Mouse (Mus musculus) CD8-positive naive resting alpha-beta T cell, adult 2 months (primary cell): ENCODE data around the gene Ubac2.
"Not testable (repeated sequence)": the region's sequence is repeated elsewhere in the genome, so short reads cannot be mapped to it uniquely, and the experiment has no call there.

Experiments used
- DNase-seq, 2 experiments: peaks; one replicate each; pipeline ENCODE4 v3.0.0; 2022; ENCODE audit warnings: low read depth in 2 of 2, low spot score in 2 of 2

The Ubac2 gene

GRCm38 (mm10) chr14:121878176-121878858 is at the start of gene Ubac2:
TSS of gene Ubac2 (plus strand) at chr14:121878620.
- DNase-seq, result peak; percentile 97 to 98

DNA sequence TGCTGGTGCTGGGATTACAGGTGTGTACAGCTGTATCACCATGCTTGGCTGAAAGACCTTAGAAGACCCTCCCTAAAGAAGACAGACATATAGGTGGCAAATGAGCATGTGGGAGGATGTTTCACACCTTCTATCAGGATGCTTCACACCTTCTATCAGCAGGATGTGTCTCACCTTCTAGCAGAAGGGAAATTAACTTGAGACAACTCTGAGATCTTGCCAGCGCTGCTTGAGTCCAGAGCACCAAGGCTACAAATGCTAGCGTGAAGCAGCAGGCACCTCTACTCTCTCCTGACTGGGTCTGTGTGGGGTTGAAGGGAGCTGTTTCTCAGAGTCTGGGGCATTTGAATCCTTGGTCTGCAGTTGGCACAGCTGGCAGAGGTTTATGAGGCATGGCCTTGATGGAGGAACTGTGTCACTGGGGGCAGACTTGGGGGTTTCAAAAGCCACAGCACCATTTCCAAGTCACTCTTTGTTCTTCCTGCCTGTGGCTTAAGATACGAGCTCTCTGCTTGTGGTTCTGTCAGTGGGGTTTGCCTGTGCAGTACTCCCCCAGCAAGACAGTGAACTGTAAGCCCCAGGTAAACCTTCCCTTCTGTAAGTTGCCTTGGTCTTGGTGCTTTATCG is 48.5 kb upstream of the Ubac2 start:
- peak; percentile 36 to 41 for DNase-seq

DNA sequence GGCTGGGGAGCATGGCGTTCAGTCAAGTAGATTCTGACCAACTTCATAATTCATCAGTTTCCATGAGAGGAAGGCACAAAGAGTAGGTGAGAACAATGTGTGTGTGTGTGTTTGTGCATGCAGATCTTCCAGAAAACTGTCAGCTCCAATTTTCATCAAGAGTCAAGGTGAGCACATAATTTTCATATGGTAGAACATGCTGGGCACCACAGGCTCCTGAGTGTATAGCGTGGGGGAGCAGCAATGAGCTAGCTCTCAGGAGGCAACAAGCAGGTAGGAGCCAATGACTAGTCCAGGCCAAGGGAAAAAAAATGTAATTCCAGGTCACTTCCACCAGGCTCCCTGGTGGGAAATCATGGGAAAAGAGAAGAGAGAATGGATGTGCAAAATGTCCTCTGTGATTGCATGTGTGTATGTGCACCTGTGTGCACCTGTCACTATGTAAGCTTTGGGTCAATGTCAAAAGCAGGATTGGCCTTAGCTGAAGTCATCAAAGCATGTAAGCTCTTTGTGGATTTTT is 45.4 kb upstream of the Ubac2 start:
- DNase-seq, result no peak

GRCm38 (mm10) chr14:121838161-121838560 is 40.3 kb upstream of the Ubac2 start:
- DNase-seq, result no peak

DNA sequence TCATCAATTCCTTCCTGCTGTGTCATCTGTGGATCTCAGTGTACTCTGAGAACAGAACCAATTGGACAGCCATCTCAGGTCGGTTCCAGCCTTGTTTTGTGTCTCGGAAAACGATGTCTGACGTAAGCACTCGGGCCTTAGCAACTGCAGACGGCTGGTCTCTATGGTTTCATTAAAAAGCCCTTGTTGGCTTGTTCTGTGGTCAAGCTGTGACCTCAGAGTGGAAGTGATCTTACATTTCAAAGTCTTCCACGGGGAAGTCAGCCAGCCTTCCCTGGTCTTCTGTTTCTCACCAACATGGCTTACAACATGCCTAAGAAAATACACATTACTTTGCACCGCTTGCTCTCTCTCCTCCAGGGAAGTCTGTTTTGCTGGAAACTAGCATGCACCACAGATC is 38.2 kb upstream of the Ubac2 start:
- DNase-seq, result no peak

- DNase-seq, result no peak
Observed at GRCm38 (mm10) chr14:121844486-121844885, 33.9 kb upstream of the Ubac2 start.

- DNase-seq, result no peak
Observed at GRCm38 (mm10) chr14:121851231-121851630, 27.2 kb upstream of the Ubac2 start.

DNA sequence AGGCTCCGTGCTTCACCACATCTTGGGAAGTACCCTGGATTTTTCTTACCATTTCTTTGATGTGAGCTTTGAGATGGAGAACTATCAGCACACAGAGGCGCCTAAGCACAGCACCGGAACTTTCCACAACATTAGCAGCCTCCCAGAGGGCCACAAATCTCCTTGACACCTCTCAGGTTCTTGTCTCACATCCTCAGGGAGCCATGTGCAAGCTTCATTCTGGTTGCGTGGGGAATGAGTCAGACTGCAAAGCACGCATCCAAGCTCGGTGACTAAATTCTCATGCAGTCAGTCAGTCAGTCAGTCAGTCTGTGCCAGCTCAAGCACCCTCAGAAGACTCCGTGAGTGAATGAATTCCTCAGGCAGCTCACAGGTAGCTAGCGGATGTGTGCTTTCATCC is 25.9 kb upstream of the Ubac2 start:
- no peak for DNase-seq

DNA sequence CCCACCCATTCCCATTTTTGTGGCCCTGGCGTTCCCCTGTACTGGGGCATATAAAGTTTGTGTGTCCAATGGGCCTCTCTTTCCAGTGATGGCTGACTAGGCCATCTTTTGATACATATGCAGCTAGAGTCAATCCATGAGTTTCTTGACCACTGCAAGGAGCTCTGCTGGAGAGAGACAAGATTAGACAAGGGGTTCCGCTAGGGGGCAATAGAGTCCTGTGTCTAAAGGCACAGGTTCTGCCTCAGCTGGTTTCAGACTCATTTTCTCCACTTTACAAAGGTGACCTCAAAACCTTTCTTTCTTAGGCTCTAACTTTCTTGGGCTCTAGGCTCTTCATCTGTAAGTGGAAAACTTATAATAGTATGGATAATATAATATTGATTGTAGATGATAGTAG is 13.3 kb upstream of the Ubac2 start:
- peak; percentile 68 to 83 for DNase-seq

DNA sequence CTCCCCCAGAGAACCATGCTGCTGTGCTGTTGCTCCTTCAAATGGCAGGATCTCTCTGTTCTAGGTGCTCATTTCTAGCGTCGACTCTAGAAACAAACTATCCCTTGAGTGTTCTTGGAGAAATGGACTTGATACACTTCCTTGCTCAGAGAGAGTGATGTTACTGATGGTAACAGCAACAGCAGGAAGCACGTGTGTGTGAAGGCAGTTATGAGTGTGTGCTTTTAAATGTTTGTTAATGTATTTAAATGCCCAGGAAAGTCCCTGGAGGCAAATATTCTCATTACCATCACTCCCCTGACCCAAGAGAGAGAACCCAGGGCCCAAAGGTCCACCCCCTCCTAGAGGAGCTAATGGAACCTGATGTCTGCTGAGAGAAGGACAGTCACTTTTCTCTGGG is 11.8 kb upstream of the Ubac2 start:
- DNase-seq, result no peak

DNA sequence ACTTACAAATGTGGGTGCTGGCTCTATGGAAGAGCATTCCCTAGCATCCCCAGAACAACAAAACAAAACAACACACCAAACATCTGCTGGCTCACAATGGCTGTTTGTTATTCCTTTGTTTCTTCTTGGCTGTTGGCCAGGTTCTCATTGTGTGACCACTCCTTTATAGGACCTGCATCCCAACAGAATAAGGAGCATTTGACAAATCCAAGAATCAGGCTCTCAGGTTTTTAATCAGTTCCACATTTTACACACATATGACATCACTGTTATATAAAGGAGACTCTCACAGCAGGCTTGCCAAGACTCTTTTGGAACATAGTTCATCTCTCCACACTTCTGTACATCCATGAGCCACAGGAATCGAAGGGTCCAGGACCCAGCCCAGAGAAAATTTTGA is 9.3 kb upstream of the Ubac2 start:
- no peak for DNase-seq

DNA sequence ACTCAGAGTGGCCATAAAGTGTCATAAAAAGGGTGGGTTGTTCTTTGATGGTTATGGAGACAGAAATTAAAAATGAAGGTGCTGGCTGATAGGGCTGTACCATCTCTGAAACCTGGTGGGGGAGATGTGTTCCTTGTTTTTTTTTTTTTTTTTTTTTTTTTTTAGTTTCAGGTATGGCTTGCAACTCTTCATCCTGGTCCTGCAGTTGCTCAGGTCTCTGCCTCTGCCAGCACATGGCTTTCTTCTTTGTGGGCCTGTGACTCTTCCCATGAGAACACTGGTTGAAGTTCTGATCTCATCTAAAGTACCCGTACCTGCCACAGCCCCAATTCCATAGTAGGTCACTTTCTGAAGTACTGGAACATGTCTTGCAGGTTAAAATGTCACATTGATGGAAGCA is 5.7 kb upstream of the Ubac2 start:
- no peak for DNase-seq

DNA sequence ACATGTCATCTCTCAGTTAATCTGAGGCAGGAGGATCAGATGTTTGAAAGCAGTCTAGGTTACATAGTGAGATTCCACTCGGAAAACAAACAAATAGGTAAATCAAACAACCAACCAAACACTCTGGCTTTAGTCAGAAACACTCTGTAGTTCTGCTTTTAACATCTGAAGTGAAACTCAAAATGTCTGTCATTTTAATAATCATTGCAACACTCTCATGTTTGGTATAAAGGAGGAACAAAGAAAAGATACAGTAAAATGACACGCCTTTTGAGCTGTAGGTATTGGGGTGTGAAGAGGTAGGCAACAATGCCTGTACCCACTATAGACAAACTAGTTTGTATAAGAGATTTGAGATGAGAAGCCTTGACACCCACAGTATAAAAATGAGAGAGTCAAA is 5.2 kb upstream of the Ubac2 start:
- no peak for DNase-seq

DNA sequence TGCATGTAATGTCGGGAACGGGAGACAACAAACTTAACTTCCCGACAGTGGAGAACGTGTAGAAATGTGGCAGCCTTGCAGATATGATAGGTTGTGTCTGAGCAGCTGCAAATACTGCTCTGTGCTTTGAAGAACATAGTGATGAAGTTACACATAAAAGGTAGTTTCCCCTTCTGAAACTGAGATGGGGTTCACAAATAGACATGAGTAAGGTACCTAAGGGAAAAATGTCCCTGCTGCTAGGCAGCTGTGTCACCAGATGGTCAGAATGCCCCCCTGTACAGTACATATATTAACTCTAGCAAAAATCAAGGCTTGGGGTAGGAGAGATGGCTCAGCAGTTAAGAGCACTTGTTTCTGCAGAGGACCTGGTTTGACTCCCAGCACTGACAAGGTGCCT is 4.8 kb upstream of the Ubac2 start:
- no peak for DNase-seq

DNA sequence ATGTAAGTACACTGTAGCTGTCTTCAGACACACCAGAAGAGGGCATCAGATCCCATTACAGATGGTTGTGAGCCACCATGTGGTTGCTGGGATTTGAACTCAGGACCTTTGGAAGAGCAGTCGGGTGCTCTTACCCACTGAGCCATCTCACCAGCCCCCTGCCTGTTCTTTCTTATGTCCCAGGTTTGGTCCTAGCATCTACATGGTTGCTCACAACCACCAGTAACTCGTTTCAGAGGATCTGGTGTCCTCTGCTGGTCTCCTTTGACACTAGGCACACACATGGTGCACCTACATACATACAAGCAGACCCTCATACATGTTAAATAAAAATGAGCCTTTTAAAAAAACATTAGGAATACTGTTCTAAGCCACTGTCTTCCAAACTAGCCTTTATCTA is 2.2 kb upstream of the Ubac2 start:
- DNase-seq, result not testable (repeated sequence)

DNA sequence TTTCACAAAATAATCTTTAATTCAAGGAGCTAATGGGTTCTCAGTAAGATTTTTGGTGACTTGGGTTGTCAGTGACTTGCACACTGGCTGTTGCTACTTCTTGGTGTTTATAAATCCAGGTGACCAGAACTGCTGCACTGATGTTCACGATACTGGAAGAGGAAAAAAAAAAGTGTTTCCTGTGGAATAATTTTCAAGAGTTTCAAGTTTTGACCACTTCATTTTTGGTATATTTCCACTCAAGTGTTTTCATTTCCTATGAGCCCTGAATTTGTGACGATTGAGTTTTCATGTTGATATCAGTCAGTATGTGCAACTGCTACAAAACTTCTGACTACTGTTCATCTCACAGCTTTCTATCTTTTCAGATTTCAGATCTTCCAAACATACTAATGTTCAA is 1.6 kb upstream of the Ubac2 start:
- DNase-seq, result no peak

DNA sequence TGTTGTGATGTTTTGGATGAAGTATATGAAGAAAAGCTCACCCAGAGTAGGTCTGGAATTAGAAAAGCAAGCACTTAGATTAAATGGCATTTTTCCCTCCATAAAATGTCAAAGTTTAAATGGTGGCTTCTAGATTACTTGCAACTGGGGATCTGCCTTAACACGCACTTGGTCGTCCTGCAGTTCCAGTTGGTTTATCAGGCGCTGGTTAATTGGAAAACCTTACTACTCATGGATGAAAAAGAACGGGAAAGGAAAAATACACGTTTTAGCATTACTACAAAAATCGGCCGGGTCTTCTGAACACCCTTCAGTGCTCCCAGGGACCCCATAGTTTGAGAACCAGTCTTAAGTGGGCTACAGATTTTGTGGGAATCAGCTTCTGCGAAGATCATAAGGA is 780 bp upstream of the Ubac2 start:
- no peak for DNase-seq

- peak in 1 of 2 experiments; percentile 27 for DNase-seq
Observed at GRCm38 (mm10) chr14:121878859-121879206, 413 bp downstream of the Ubac2 start.

DNA sequence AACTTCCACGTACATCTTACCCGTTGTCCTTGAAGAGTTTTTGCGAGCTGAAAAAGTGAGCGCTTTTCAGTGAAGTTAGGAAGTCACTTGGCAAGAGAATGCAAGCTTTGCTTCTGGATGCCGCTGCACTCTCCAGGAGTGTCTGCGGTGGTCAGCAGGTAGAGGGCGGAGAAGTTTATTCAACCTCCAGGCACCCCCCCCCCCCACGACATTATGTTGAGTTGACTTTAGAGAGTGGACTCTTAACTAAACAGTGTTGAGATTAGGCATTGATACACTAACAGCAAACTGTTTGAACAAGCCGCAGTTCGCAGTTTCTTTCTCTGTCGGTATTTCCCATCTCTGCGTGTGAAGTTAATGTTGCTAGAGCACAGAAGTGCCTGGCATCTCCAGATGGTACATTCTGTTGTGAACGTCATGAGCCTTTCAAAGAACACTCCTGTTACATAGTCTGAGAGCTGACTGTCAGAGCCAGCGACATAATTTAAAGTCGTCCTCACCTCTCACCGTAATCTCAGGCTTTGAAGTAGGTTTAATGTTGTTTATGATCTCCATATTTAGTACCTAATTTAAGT is 933 bp downstream of the Ubac2 start:
- peak; percentile 68 to 69 for DNase-seq

GRCm38 (mm10) chr14:121881211-121881610 is 2.8 kb downstream of the Ubac2 start:
- DNase-seq, result peak; percentile 37 to 51

- no peak for DNase-seq
Observed at GRCm38 (mm10) chr14:121884150-121884797, 5.9 kb downstream of the Ubac2 start.

DNA sequence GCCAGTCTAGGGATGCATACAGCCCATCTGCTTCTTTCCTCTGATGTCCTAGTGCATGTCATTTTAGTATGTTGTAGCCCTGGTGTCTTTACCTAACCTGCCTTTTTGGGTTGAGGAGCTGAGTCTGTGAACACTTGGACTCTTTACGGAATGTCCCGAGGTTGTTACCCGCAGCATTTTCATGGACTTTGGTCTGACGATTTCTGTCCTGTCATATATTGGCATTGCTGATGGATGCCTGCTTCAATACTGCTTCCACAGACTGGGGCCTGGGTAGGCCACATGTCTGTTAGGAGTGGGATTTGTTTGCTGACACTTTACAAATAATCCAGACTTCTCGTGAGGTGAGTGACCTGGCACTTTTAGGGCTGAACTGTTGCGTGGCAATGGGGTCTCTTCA is 15.3 kb downstream of the Ubac2 start:
- no peak for DNase-seq
